Mouse (Mus musculus) liver, postnatal 0 days (tissue): ENCODE data around the gene Gm10563.

Experiments
- CTCF ChIP-seq: sonication (generic); IDR thresholded peaks from 2 replicates; pipeline ENCODE4 v1.5.1; 2016; ENCODE audit warnings: antibody characterized with exemption, low read depth
- EP300 ChIP-seq: IDR thresholded peaks from 2 replicates; pipeline ENCODE4 v1.6.1; 2016; ENCODE audit warnings: antibody characterized with exemption, low read depth, mild to moderate bottlenecking

DNA sequence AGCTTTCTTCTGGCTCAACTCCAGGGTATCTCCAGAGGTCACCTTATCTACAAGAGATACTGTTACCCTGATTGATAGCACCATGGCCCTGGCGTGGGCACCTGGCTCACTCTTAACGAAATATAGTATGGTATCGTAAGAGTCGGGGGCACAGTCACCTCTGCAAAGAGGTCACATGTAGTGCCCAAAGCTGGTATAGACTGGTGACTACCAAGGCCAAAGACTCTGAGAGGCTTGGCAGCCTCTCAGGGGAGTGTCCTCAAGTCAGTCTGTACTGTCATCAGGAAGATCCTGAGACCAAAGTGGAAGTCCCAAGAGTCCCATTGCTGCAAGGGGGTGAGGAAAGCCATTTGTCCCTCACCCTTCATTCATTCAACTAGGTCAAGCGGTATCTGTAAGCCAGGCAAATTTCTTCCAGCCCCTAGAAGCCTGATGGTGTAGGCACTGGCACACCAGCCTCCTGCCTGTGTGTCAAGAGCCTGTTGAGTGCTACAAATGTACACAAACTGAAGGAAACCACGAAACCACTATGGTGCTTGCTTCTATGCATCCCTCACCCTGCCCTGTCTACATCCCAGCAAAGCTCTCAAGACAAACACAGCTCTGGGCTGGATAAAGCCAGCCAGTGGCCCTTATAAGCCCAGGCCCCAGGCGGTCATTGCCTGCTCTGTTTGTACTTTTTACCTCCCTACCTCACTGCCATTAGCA is 54.0 kb downstream of the Gm10563 start:
- no peak for TF ChIP-seq CTCF
- TF ChIP-seq EP300: no peak
